Mouse (Mus musculus) right cerebral cortex, postnatal 25 days (tissue): ENCODE data around the gene Utrn.

Experiments
- DNase-seq: peaks from one replicate; pipeline ENCODE4 v3.0.0; 2022

The Utrn gene

GRCm38 (mm10) chr10:12869029-12869671 lies at the start of gene Utrn:
TSS of gene Utrn (minus strand) at chr10:12869365.
- DNase-seq, result peak; percentile 69

GRCm38 (mm10) chr10:12917626-12918025 lies 48.5 kb upstream of the Utrn start:
- DNase-seq, result no peak

GRCm38 (mm10) chr10:12916376-12916775 lies 47.2 kb upstream of the Utrn start:
- DNase-seq, result no peak

- DNase-seq, result no peak
Observed at GRCm38 (mm10) chr10:12915826-12916225, 46.7 kb upstream of the Utrn start.

- DNase-seq, result no peak
Observed at GRCm38 (mm10) chr10:12914203-12914602, 45.0 kb upstream of the Utrn start.

- DNase-seq, result no peak
Observed at GRCm38 (mm10) chr10:12911981-12912530, 42.9 kb upstream of the Utrn start.

GRCm38 (mm10) chr10:12911451-12911850 lies 42.3 kb upstream of the Utrn start:
- no peak for DNase-seq

GRCm38 (mm10) chr10:12909891-12910290 lies 40.7 kb upstream of the Utrn start:
- no peak for DNase-seq

GRCm38 (mm10) chr10:12909179-12909578 lies 40.0 kb upstream of the Utrn start:
- no peak for DNase-seq

- no peak for DNase-seq
Observed at GRCm38 (mm10) chr10:12904140-12904528, 35.0 kb upstream of the Utrn start.

GRCm38 (mm10) chr10:12903440-12904139 lies 34.4 kb upstream of the Utrn start:
- no peak for DNase-seq

GRCm38 (mm10) chr10:12899901-12900300 lies 30.7 kb upstream of the Utrn start:
- DNase-seq, result no peak

- no peak for DNase-seq
Observed at GRCm38 (mm10) chr10:12893339-12893738, 24.2 kb upstream of the Utrn start.

GRCm38 (mm10) chr10:12888373-12888772 lies 19.2 kb upstream of the Utrn start:
- no peak for DNase-seq

GRCm38 (mm10) chr10:12887792-12888191 lies 18.6 kb upstream of the Utrn start:
- no peak for DNase-seq

GRCm38 (mm10) chr10:12884308-12884948 lies 15.3 kb upstream of the Utrn start:
- no peak for DNase-seq

GRCm38 (mm10) chr10:12881911-12882310 lies 12.7 kb upstream of the Utrn start:
- no peak for DNase-seq

- DNase-seq, result no peak
Observed at GRCm38 (mm10) chr10:12879313-12879695, 10.1 kb upstream of the Utrn start.

- DNase-seq, result no peak
Observed at GRCm38 (mm10) chr10:12878661-12879312, 9.6 kb upstream of the Utrn start.

GRCm38 (mm10) chr10:12876426-12876825 lies 7.3 kb upstream of the Utrn start:
- no peak for DNase-seq

GRCm38 (mm10) chr10:12875410-12875809 lies 6.2 kb upstream of the Utrn start:
- DNase-seq, result no peak

- no peak for DNase-seq
Observed at GRCm38 (mm10) chr10:12874577-12875277, 5.6 kb upstream of the Utrn start.

- DNase-seq, result no peak
Observed at GRCm38 (mm10) chr10:12869846-12870245, 681 bp upstream of the Utrn start.
